ENCODE assay signal across 20 mouse cellular contexts in the genomic region with DNA sequence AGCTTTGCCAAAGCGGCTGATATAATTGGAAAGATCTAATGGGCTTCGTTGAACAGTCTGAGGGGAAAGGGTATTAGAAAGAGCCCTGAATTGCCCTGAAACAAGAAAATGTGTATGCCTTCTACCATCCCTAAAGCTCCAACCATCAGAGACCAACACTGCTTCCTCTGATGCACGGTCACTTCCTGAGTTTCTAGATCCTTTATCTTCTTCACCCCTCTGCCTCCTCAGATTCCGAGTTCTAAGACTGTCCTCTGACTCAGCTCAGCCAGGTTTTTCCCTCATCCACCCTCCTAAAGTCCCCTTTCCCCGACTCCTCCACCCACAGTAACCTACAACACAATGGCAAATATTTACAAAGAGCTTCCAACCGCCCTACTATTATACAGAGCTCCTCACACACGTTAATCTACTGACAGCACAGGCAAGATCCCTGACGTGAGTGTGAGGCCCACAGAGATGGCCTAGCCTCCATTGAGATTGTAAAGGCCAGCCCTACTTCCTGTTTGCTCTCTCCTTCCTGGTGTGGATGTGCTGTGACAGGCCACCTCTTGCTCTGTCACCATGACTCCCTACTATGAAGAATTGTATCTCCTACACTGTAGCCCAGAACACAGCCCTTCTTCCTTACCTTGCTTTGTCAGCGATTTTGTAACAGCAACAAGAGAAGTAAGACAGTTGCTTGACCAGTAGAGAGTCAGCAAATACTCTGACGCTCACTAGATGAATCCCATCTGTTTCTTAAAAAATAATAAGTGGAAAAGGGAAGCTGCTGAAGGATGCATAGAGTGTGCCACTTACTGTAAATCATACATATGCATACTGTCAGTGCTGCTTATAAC. TPM values are rescaled to one million over a fixed set of nuclear protein-coding genes. Genes with fewer than 3 reads are reported as not detected.
DNase-seq lines count a peak whose midpoint lies in the region; ATAC-seq and TF ChIP-seq lines count a peak whose summit lies in the region.
"Had no signal": no experiment of that assay in that cellular context is flagged by ENCODE, and none has a peak within 500 bp of the region (broad histone marks: within the 10 kb centered on the region; RNA-seq: fewer than 3 reads in every experiment).

No protein-coding gene starts in this region.

- no peaks in the 10 kb centered on the region for H3K4me1 ChIP-seq in lung, embryonic 16.5 days (replicated peaks; ENCODE audit: control insufficient read depth, insufficient read depth, low read length)
- H3K4me1 ChIP-seq in liver, embryonic 14.5 days (replicated peaks; ENCODE audit: control insufficient read depth in 2 of 2, insufficient read depth in 2 of 2, low read length in 1 of 2) = peaks cover 0 to 8% of the 10 kb centered on the region in 2 experiments; a peak in 2 of 4 replicates
- H3K4me1 ChIP-seq in stomach, embryonic 16.5 days (ENCODE audit: control insufficient read depth, insufficient read depth, low read length) = peaks cover 9% of the 10 kb centered on the region; the same call in 1 of the 2 replicates
- no peaks in the 10 kb centered on the region for H3K4me1 ChIP-seq in forebrain, embryonic 16.5 days (replicated peaks; ENCODE audit: control insufficient read depth, insufficient read depth, low read length)
- H3K4me1 ChIP-seq: embryonic facial prominence, embryonic 15.5 days; forebrain, embryonic 12.5 days; kidney, embryonic 15.5 days; limb, embryonic 15.5 days; midbrain, embryonic 15.5 days had no signal

- no peak overlapping the region for H3K9ac ChIP-seq in lung, embryonic 16.5 days (ENCODE audit: low read length)
- no peak overlapping the region for H3K9ac ChIP-seq in liver, embryonic 14.5 days (replicated peaks)
- no peak overlapping the region for H3K9ac ChIP-seq in stomach, embryonic 16.5 days (ENCODE audit: low read length)
- H3K9ac ChIP-seq in forebrain, embryonic 16.5 days (replicated peaks; ENCODE audit: low read depth, low read length) = no peak overlapping the region
- H3K9ac ChIP-seq: embryonic facial prominence, embryonic 15.5 days; forebrain, embryonic 12.5 days; kidney, embryonic 15.5 days; limb, embryonic 15.5 days; midbrain, embryonic 15.5 days had no signal

- H3K27ac ChIP-seq in lung, embryonic 16.5 days (ENCODE audit: low read length) = no peak overlapping the region
- H3K27ac ChIP-seq in liver, embryonic 14.5 days = no peak overlapping the region
- peak overlapping the region; percentile 56 for H3K27ac ChIP-seq in stomach, embryonic 16.5 days (ENCODE audit: low read length)
- H3K27ac ChIP-seq in forebrain, embryonic 16.5 days (ENCODE audit: low read length) = no peak overlapping the region
- H3K27ac ChIP-seq: embryonic facial prominence, embryonic 15.5 days; forebrain, embryonic 12.5 days; hindbrain, postnatal 0 days; kidney, embryonic 15.5 days; limb, embryonic 15.5 days; midbrain, embryonic 15.5 days had no signal

- 43% methylated on average over 10 of the region's 10 CpGs for WGBS in lung, embryonic 16.5 days
- 21% methylated on average over 10 of the region's 10 CpGs for WGBS in liver, embryonic 14.5 days (ENCODE audit: insufficient replicate concordance)
- 38% methylated on average over 10 of the region's 10 CpGs for WGBS in stomach, embryonic 16.5 days
- WGBS in forebrain, embryonic 16.5 days = 58% methylated on average over 10 of the region's 10 CpGs

- H3K4me2 ChIP-seq in lung, embryonic 16.5 days (ENCODE audit: low read depth, low read length) = no peak overlapping the region
- H3K4me2 ChIP-seq in liver, embryonic 14.5 days (ENCODE audit: low read depth) = no peak overlapping the region
- H3K4me2 ChIP-seq in stomach, embryonic 16.5 days (ENCODE audit: low read depth, low read length) = no peak overlapping the region
- no peak overlapping the region for H3K4me2 ChIP-seq in forebrain, embryonic 16.5 days (ENCODE audit: low read length)
- H3K4me2 ChIP-seq: embryonic facial prominence, embryonic 15.5 days; forebrain, embryonic 12.5 days; kidney, embryonic 15.5 days; limb, embryonic 15.5 days; midbrain, embryonic 15.5 days had no signal

- no peaks in the 10 kb centered on the region for H3K9me3 ChIP-seq in lung, embryonic 16.5 days (ENCODE audit: control insufficient read depth, low read length)
- H3K9me3 ChIP-seq in liver, embryonic 14.5 days (ENCODE audit: control insufficient read depth, low read length) = no peaks in the 10 kb centered on the region
- H3K9me3 ChIP-seq in stomach, embryonic 16.5 days (replicated peaks; ENCODE audit: control insufficient read depth, low read length) = no peaks in the 10 kb centered on the region
- H3K9me3 ChIP-seq in forebrain, embryonic 16.5 days (ENCODE audit: control insufficient read depth, low read length) = no peaks in the 10 kb centered on the region
- H3K9me3 ChIP-seq: embryonic facial prominence, embryonic 15.5 days; forebrain, embryonic 12.5 days; kidney, embryonic 15.5 days; limb, embryonic 15.5 days; midbrain, embryonic 15.5 days had no signal

- H3K27me3 ChIP-seq in lung, embryonic 16.5 days (ENCODE audit: control insufficient read depth, insufficient read depth, low read depth, low read length) = no peaks in the 10 kb centered on the region
- H3K27me3 ChIP-seq in liver, embryonic 14.5 days (ENCODE audit: control insufficient read depth, insufficient read depth, low read length) = no peaks in the 10 kb centered on the region
- no peaks in the 10 kb centered on the region for H3K27me3 ChIP-seq in stomach, embryonic 16.5 days (ENCODE audit: control insufficient read depth, insufficient read depth, low read length)
- H3K27me3 ChIP-seq in forebrain, embryonic 16.5 days (replicated peaks; ENCODE audit: control insufficient read depth, insufficient read depth, low read length) = no peaks in the 10 kb centered on the region
- H3K27me3 ChIP-seq: embryonic facial prominence, embryonic 15.5 days; forebrain, embryonic 12.5 days; kidney, embryonic 15.5 days; limb, embryonic 15.5 days; midbrain, embryonic 15.5 days; Patski had no signal

- no peak for TF ChIP-seq EP300 in liver, embryonic 14.5 days (IDR thresholded peaks at IDR 0.05; ENCODE audit: low read depth)

- DNase-seq in lung, postnatal 10 days = no peak
- DNase-seq in liver, embryonic 14.5 days (ENCODE audit: low read depth in 3 of 3, low spot score in 3 of 3) = no peak
- DNase-seq in layer of hippocampus, postnatal 10 days (ENCODE audit: low spot score in 2 of 2) = no peak
- no peak for DNase-seq in retina, embryonic 14.5 days (ENCODE audit: low spot score)
- DNase-seq: cerebellum, adult 11 months; heart, adult 18-20 months; heart, postnatal 10 days; layer of hippocampus, adult 9-11 months; lung, postnatal 36 days had no signal

- no peak for TF ChIP-seq CTCF in liver, embryonic 14.5 days (IDR thresholded peaks at IDR 0.05; ENCODE audit: low read depth)

- no peak overlapping the region for H3K4me3 ChIP-seq in lung, embryonic 16.5 days (ENCODE audit: low read length)
- H3K4me3 ChIP-seq in liver, embryonic 14.5 days (ENCODE audit: insufficient read depth in 1 of 2, low read depth in 2 of 2, low read length in 2 of 2) = no peak overlapping the region
- no peak overlapping the region for H3K4me3 ChIP-seq in stomach, embryonic 16.5 days (replicated peaks; ENCODE audit: low read length)
- H3K4me3 ChIP-seq in forebrain, embryonic 16.5 days (replicated peaks; ENCODE audit: low read length) = no peak overlapping the region
- H3K4me3 ChIP-seq: embryonic facial prominence, embryonic 15.5 days; forebrain, embryonic 12.5 days; kidney, embryonic 15.5 days; limb, embryonic 15.5 days; midbrain, embryonic 15.5 days had no signal

- 0 out of 2 replicates have a peak, but pooled peaks have one; percentile 31 for ATAC-seq in lung, embryonic 16.5 days (ENCODE audit: low read depth)
- peak; percentile 63 for ATAC-seq in common myeloid progenitor, adult 5-6 weeks (replicated peaks; ENCODE audit: low read depth, poor library complexity, severe bottlenecking)
- peak; percentile 37; the same call in 1 of the 2 replicates for ATAC-seq in liver, embryonic 14.5 days (ENCODE audit: insufficient read depth)
- peak; percentile 58 for ATAC-seq in stomach, embryonic 16.5 days (ENCODE audit: insufficient read depth, low FRiP score)
- no peak for ATAC-seq in forebrain, embryonic 16.5 days
- ATAC-seq: hindbrain, postnatal 0 days; midbrain, embryonic 15.5 days; Patski had no signal

- no peaks in the 10 kb centered on the region for H3K36me3 ChIP-seq in lung, embryonic 16.5 days (ENCODE audit: control insufficient read depth, insufficient read depth, low read length)
- no peaks in the 10 kb centered on the region for H3K36me3 ChIP-seq in liver, embryonic 14.5 days (replicated peaks; ENCODE audit: control insufficient read depth, insufficient read depth, low read depth)
- H3K36me3 ChIP-seq in stomach, embryonic 16.5 days (ENCODE audit: control insufficient read depth, insufficient read depth, low read length) = no peaks in the 10 kb centered on the region
- no peaks in the 10 kb centered on the region for H3K36me3 ChIP-seq in forebrain, embryonic 16.5 days (ENCODE audit: control insufficient read depth, insufficient read depth)
- H3K36me3 ChIP-seq: embryonic facial prominence, embryonic 15.5 days; forebrain, embryonic 12.5 days; kidney, embryonic 15.5 days; limb, embryonic 15.5 days; midbrain, embryonic 15.5 days had no signal

RNA-seq across cellular contexts. Expression of gene Pls1, which starts 43.3 kb away (rescaled TPM):
- 10.2 and 10.4 TPM in 2 replicates for polyA plus RNA-seq in lung, embryonic 16.5 days (2015; fragmentation: Nextera tagmentation; extraction: Ambion mirVana)
- 0.18 and 1.4 TPM in 2 replicates for total RNA-seq in common myeloid progenitor, adult 5-6 weeks (2017)
- 2.3 and 3.2 TPM in 2 replicates for polyA plus RNA-seq in liver, embryonic 14.5 days (2012; rRNA removed)
- polyA plus RNA-seq in liver, embryonic 14.5 days (2014; fragmentation: Nextera tagmentation; extraction: Ambion mirVana) = 11.0 and 12.2 TPM in 2 replicates
- polyA plus RNA-seq in stomach, embryonic 16.5 days (2015; fragmentation: Nextera tagmentation; extraction: Ambion mirVana) = 43.7 and 45.5 TPM in 2 replicates
- polyA plus RNA-seq in forebrain, embryonic 16.5 days (2015; fragmentation: Nextera tagmentation; extraction: Ambion mirVana) = 2.7 and 4.1 TPM in 2 replicates
- total RNA-seq in layer of hippocampus, postnatal 10 days (2021) = 1 to 10 TPM; 3.1 to 3.7 TPM

RNA-seq across cellular contexts. Expression of gene Trpc1, which starts 51.7 kb away (rescaled TPM):
- 4.0 and 4.6 TPM in 2 replicates for polyA plus RNA-seq in lung, embryonic 16.5 days (2015; fragmentation: Nextera tagmentation; extraction: Ambion mirVana)
- total RNA-seq in common myeloid progenitor, adult 5-6 weeks (2017) = not detected in 2 replicates
- 0.44 and 0.45 TPM in 2 replicates for polyA plus RNA-seq in liver, embryonic 14.5 days (2012; rRNA removed)
- polyA plus RNA-seq in liver, embryonic 14.5 days (2014; fragmentation: Nextera tagmentation; extraction: Ambion mirVana) = 0.51 and 0.52 TPM in 2 replicates
- 1.2 and 1.4 TPM in 2 replicates for polyA plus RNA-seq in stomach, embryonic 16.5 days (2015; fragmentation: Nextera tagmentation; extraction: Ambion mirVana)
- 6.2 and 6.4 TPM in 2 replicates for polyA plus RNA-seq in forebrain, embryonic 16.5 days (2015; fragmentation: Nextera tagmentation; extraction: Ambion mirVana)
- 10 to 100 TPM; 42.1 to 51.5 TPM for total RNA-seq in layer of hippocampus, postnatal 10 days (2021)

RNA-seq across cellular contexts. Expression of gene Atr, which starts 55.6 kb away (rescaled TPM):
- polyA plus RNA-seq in lung, embryonic 16.5 days (2015; fragmentation: Nextera tagmentation; extraction: Ambion mirVana) = 15.1 and 15.2 TPM in 2 replicates
- 60.7 and 66.0 TPM in 2 replicates for total RNA-seq in common myeloid progenitor, adult 5-6 weeks (2017)
- 2.3 and 3.6 TPM in 2 replicates for polyA plus RNA-seq in liver, embryonic 14.5 days (2012; rRNA removed)
- 3.6 and 4.3 TPM in 2 replicates for polyA plus RNA-seq in liver, embryonic 14.5 days (2014; fragmentation: Nextera tagmentation; extraction: Ambion mirVana)
- polyA plus RNA-seq in stomach, embryonic 16.5 days (2015; fragmentation: Nextera tagmentation; extraction: Ambion mirVana) = 12.5 and 14.0 TPM in 2 replicates
- polyA plus RNA-seq in forebrain, embryonic 16.5 days (2015; fragmentation: Nextera tagmentation; extraction: Ambion mirVana) = 14.5 and 16.4 TPM in 2 replicates
- total RNA-seq in layer of hippocampus, postnatal 10 days (2021) = 10 to 100 TPM; 15.6 to 16.3 TPM
